Mouse (Mus musculus): ENCODE results near the gene Slc39a5. TPM values are rescaled to one million over a fixed set of nuclear protein-coding genes. Genes with fewer than 3 reads are reported as not detected.

The Slc39a5 gene
- polyA plus RNA-seq (2014; fragmentation: Illumina TruSeq; extraction: RNeasy Lipid Tissue Mini Kit (QIAGEN cat#74804); ENCODE audit: low read depth, low replicate concordance) = 1.5 TPM

GRCm38 (mm10) chr10:128401056-128401455, at the start of gene Slc39a5:
Gene Slc39a5, minus strand, starts transcription at chr10:128401229.

GRCm38 (mm10) chr10:128411211-128412054, 10.4 kb upstream of the Slc39a5 start, which contains the start of the genes Nabp2 and Rnf41:
Gene Nabp2, minus strand, starts transcription at chr10:128411492.
Gene Rnf41, plus strand, starts transcription at chr10:128411657.

GRCm38 (mm10) chr10:128376455-128377211, 24.4 kb downstream of the Slc39a5 start, which contains the start of gene Ankrd52:
Gene Ankrd52, plus strand, starts transcription at chr10:128377115.

GRCm38 (mm10) chr10:128368402-128369217, 32.4 kb downstream of the Slc39a5 start, which contains the start of gene Coq10a:
Gene Coq10a, minus strand, starts transcription at chr10:128368997.

Other genes starting within 250 kb of the Slc39a5 start
- 12.4 TPM for gene Rbms2, start 220.9 kb downstream of the Slc39a5 start, polyA plus RNA-seq (2014; fragmentation: Illumina TruSeq; extraction: RNeasy Lipid Tissue Mini Kit (QIAGEN cat#74804); ENCODE audit: low read depth, low replicate concordance)
- not detected for gene Gls2, start 206.8 kb downstream of the Slc39a5 start, polyA plus RNA-seq (2014; fragmentation: Illumina TruSeq; extraction: RNeasy Lipid Tissue Mini Kit (QIAGEN cat#74804); ENCODE audit: low read depth, low replicate concordance)
- gene Spryd4, start 189.4 kb downstream of the Slc39a5 start, polyA plus RNA-seq (2014; fragmentation: Illumina TruSeq; extraction: RNeasy Lipid Tissue Mini Kit (QIAGEN cat#74804); ENCODE audit: low read depth, low replicate concordance) = 10.5 TPM
- not detected for gene Mip, start 175.4 kb downstream of the Slc39a5 start, polyA plus RNA-seq (2014; fragmentation: Illumina TruSeq; extraction: RNeasy Lipid Tissue Mini Kit (QIAGEN cat#74804); ENCODE audit: low read depth, low replicate concordance)
- gene Timeless, start 169.2 kb downstream of the Slc39a5 start, polyA plus RNA-seq (2014; fragmentation: Illumina TruSeq; extraction: RNeasy Lipid Tissue Mini Kit (QIAGEN cat#74804); ENCODE audit: low read depth, low replicate concordance) = 2.0 TPM
- not detected for gene Apon, start 147.1 kb downstream of the Slc39a5 start, polyA plus RNA-seq (2014; fragmentation: Illumina TruSeq; extraction: RNeasy Lipid Tissue Mini Kit (QIAGEN cat#74804); ENCODE audit: low read depth, low replicate concordance)
- gene Apof, start 132.6 kb downstream of the Slc39a5 start, polyA plus RNA-seq (2014; fragmentation: Illumina TruSeq; extraction: RNeasy Lipid Tissue Mini Kit (QIAGEN cat#74804); ENCODE audit: low read depth, low replicate concordance) = not detected
- 13.9 TPM for gene Stat2, start 130.7 kb downstream of the Slc39a5 start, polyA plus RNA-seq (2014; fragmentation: Illumina TruSeq; extraction: RNeasy Lipid Tissue Mini Kit (QIAGEN cat#74804); ENCODE audit: low read depth, low replicate concordance)
- 0.76 TPM for gene Il23a, start 102.5 kb downstream of the Slc39a5 start, polyA plus RNA-seq (2014; fragmentation: Illumina TruSeq; extraction: RNeasy Lipid Tissue Mini Kit (QIAGEN cat#74804); ENCODE audit: low read depth, low replicate concordance)
- 14.1 TPM for gene Pan2, start 97.9 kb downstream of the Slc39a5 start, polyA plus RNA-seq (2014; fragmentation: Illumina TruSeq; extraction: RNeasy Lipid Tissue Mini Kit (QIAGEN cat#74804); ENCODE audit: low read depth, low replicate concordance)
- gene Cnpy2, start 78.8 kb downstream of the Slc39a5 start, polyA plus RNA-seq (2014; fragmentation: Illumina TruSeq; extraction: RNeasy Lipid Tissue Mini Kit (QIAGEN cat#74804); ENCODE audit: low read depth, low replicate concordance) = 43.5 TPM
- 251 TPM for gene Cs, start 63.5 kb downstream of the Slc39a5 start, polyA plus RNA-seq (2014; fragmentation: Illumina TruSeq; extraction: RNeasy Lipid Tissue Mini Kit (QIAGEN cat#74804); ENCODE audit: low read depth, low replicate concordance)
- gene Coq10a, start 32.2 kb downstream of the Slc39a5 start, polyA plus RNA-seq (2014; fragmentation: Illumina TruSeq; extraction: RNeasy Lipid Tissue Mini Kit (QIAGEN cat#74804); ENCODE audit: low read depth, low replicate concordance) = 14.8 TPM
- 13.2 TPM for gene Ankrd52, start 24.1 kb downstream of the Slc39a5 start, polyA plus RNA-seq (2014; fragmentation: Illumina TruSeq; extraction: RNeasy Lipid Tissue Mini Kit (QIAGEN cat#74804); ENCODE audit: low read depth, low replicate concordance)
- 19.9 TPM for gene Nabp2, start 10.3 kb upstream of the Slc39a5 start, polyA plus RNA-seq (2014; fragmentation: Illumina TruSeq; extraction: RNeasy Lipid Tissue Mini Kit (QIAGEN cat#74804); ENCODE audit: low read depth, low replicate concordance)
- gene Rnf41, start 10.4 kb upstream of the Slc39a5 start, polyA plus RNA-seq (2014; fragmentation: Illumina TruSeq; extraction: RNeasy Lipid Tissue Mini Kit (QIAGEN cat#74804); ENCODE audit: low read depth, low replicate concordance) = 8.2 TPM
- gene Smarcc2, start 58.0 kb upstream of the Slc39a5 start, polyA plus RNA-seq (2014; fragmentation: Illumina TruSeq; extraction: RNeasy Lipid Tissue Mini Kit (QIAGEN cat#74804); ENCODE audit: low read depth, low replicate concordance) = 52.5 TPM
- gene Myl6, start 92.9 kb upstream of the Slc39a5 start, polyA plus RNA-seq (2014; fragmentation: Illumina TruSeq; extraction: RNeasy Lipid Tissue Mini Kit (QIAGEN cat#74804); ENCODE audit: low read depth, low replicate concordance) = 157 TPM
- gene Myl6b, start 97.5 kb upstream of the Slc39a5 start, polyA plus RNA-seq (2014; fragmentation: Illumina TruSeq; extraction: RNeasy Lipid Tissue Mini Kit (QIAGEN cat#74804); ENCODE audit: low read depth, low replicate concordance) = not detected
- 6.7 TPM for gene Esyt1, start 124.6 kb upstream of the Slc39a5 start, polyA plus RNA-seq (2014; fragmentation: Illumina TruSeq; extraction: RNeasy Lipid Tissue Mini Kit (QIAGEN cat#74804); ENCODE audit: low read depth, low replicate concordance)
- 1.0 TPM for gene Zc3h10, start 146.5 kb upstream of the Slc39a5 start, polyA plus RNA-seq (2014; fragmentation: Illumina TruSeq; extraction: RNeasy Lipid Tissue Mini Kit (QIAGEN cat#74804); ENCODE audit: low read depth, low replicate concordance)
- gene Rpl41, start 148.1 kb upstream of the Slc39a5 start, polyA plus RNA-seq (2014; fragmentation: Illumina TruSeq; extraction: RNeasy Lipid Tissue Mini Kit (QIAGEN cat#74804); ENCODE audit: low read depth, low replicate concordance) = 31.9 TPM
- 83.2 TPM for gene Pa2g4, start 164.8 kb upstream of the Slc39a5 start, polyA plus RNA-seq (2014; fragmentation: Illumina TruSeq; extraction: RNeasy Lipid Tissue Mini Kit (QIAGEN cat#74804); ENCODE audit: low read depth, low replicate concordance)
- gene Erbb3, start 188.4 kb upstream of the Slc39a5 start, polyA plus RNA-seq (2014; fragmentation: Illumina TruSeq; extraction: RNeasy Lipid Tissue Mini Kit (QIAGEN cat#74804); ENCODE audit: low read depth, low replicate concordance) = 177 TPM
- gene Rps26, start 225.5 kb upstream of the Slc39a5 start, polyA plus RNA-seq (2014; fragmentation: Illumina TruSeq; extraction: RNeasy Lipid Tissue Mini Kit (QIAGEN cat#74804); ENCODE audit: low read depth, low replicate concordance) = 10.0 TPM
- gene Ikzf4, start 244.8 kb upstream of the Slc39a5 start, polyA plus RNA-seq (2014; fragmentation: Illumina TruSeq; extraction: RNeasy Lipid Tissue Mini Kit (QIAGEN cat#74804); ENCODE audit: low read depth, low replicate concordance) = 0.60 TPM

Data from sigmoid colon, adult 10 weeks (tissue).